Mouse (Mus musculus): ENCODE measurements at regions not wholly inside any gene's neighbourhood (a gene's known extent, or its start where the extent isn't known, plus 50 kb on each side); places are given as distances from the start of the nearest gene placed in this dataset.

- H3K27ac ChIP-seq (ENCODE audit: insufficient read depth, low read depth, low read length, poor library complexity, severe bottlenecking), result no peak overlapping the region
- TF ChIP-seq HCFC1 (IDR thresholded peaks at IDR 0.05; ENCODE audit: borderline replicate concordance, insufficient read depth, low read length), result no peak
- no peak for TF ChIP-seq MAFK (IDR thresholded peaks at IDR 0.05; ENCODE audit: insufficient read depth, low read depth, low read length)
- no peak for TF ChIP-seq CHD2 (IDR thresholded peaks at IDR 0.05; ENCODE audit: low read depth, low read length)
- no peak for TF ChIP-seq ZC3H11A (IDR thresholded peaks at IDR 0.05; ENCODE audit: borderline replicate concordance, low read depth, low read length)
- no peak for TF ChIP-seq ZNF384 (IDR thresholded peaks at IDR 0.05; ENCODE audit: low read depth, low read length)
- no peaks in the 10 kb centered on the region for H3K36me3 ChIP-seq (ENCODE audit: control insufficient read depth, insufficient read depth, low read length, poor library complexity, severe bottlenecking)
- H3K4me1 ChIP-seq (ENCODE audit: control insufficient read depth in 2 of 2, insufficient read depth in 2 of 2, low read length in 2 of 2, poor library complexity in 1 of 2), result no peaks in the 10 kb centered on the region
- no peak for DNase-seq (ENCODE audit: low read depth, low spot score)
- H3K9me3 ChIP-seq (ENCODE audit: control insufficient read depth, insufficient read depth, low read depth, low read length), result no peaks in the 10 kb centered on the region
- in situ Hi-C loops (cut with MboI; ENCODE audit: low sequenced_read_pairs in 2 of 2, unreplicated experiment in 2 of 2), result no loop called here
- no peak overlapping the region for H3K4me3 ChIP-seq (ENCODE audit: insufficient read depth in 1 of 2, low read depth in 1 of 2, low read length in 2 of 2, poor library complexity in 1 of 2, severe bottlenecking in 1 of 2)
- H3K9ac ChIP-seq (ENCODE audit: insufficient read depth, low read depth, low read length, poor library complexity, severe bottlenecking), result no peak overlapping the region
Observed at GRCm38 (mm10) chr12:26124211-26124610, 290.8 kb downstream of the Rnf144a start.

- Histone ChIP-seq H3K27ac (ENCODE audit: insufficient read depth, low read depth, low read length, poor library complexity, severe bottlenecking) (no peak overlapping the region), H3K9me3 (ENCODE audit: control insufficient read depth, insufficient read depth, low read depth, low read length) (no peaks in the 10 kb centered on the region), H3K4me3 (ENCODE audit: insufficient read depth in 1 of 2, low read depth in 1 of 2, low read length in 2 of 2, poor library complexity in 1 of 2, severe bottlenecking in 1 of 2) (no peak overlapping the region), H3K9ac (ENCODE audit: insufficient read depth, low read depth, low read length, poor library complexity, severe bottlenecking) (no peak overlapping the region), H3K36me3 (ENCODE audit: control insufficient read depth, insufficient read depth, low read length, poor library complexity, severe bottlenecking) (no peaks in the 10 kb centered on the region), H3K4me1 (ENCODE audit: control insufficient read depth in 2 of 2, insufficient read depth in 2 of 2, low read length in 2 of 2, poor library complexity in 1 of 2) (no peaks in the 10 kb centered on the region)
- TF ChIP-seq ZNF384 (IDR thresholded peaks at IDR 0.05; ENCODE audit: low read depth, low read length) (no peak), CHD2 (IDR thresholded peaks at IDR 0.05; ENCODE audit: low read depth, low read length) (no peak), ZC3H11A (IDR thresholded peaks at IDR 0.05; ENCODE audit: borderline replicate concordance, low read depth, low read length) (no peak), MAFK (IDR thresholded peaks at IDR 0.05; ENCODE audit: insufficient read depth, low read depth, low read length) (no peak), HCFC1 (IDR thresholded peaks at IDR 0.05; ENCODE audit: borderline replicate concordance, insufficient read depth, low read length) (no peak)
- no peak for DNase-seq (ENCODE audit: low read depth, low spot score)
- in situ Hi-C loops (cut with MboI; ENCODE audit: low sequenced_read_pairs in 2 of 2, unreplicated experiment in 2 of 2), result no loop called here
Observed at GRCm38 (mm10) chr12:26115339-26115912, 299.6 kb downstream of the Rnf144a start.

GRCm38 (mm10) chr12:26112166-26113019, 302.7 kb downstream of the Rnf144a start:
- in situ Hi-C loops (cut with MboI; ENCODE audit: low sequenced_read_pairs in 2 of 2, unreplicated experiment in 2 of 2), result no loop called here
- Histone ChIP-seq H3K4me3 (ENCODE audit: insufficient read depth in 1 of 2, low read depth in 1 of 2, low read length in 2 of 2, poor library complexity in 1 of 2, severe bottlenecking in 1 of 2) (no peak overlapping the region), H3K9me3 (ENCODE audit: control insufficient read depth, insufficient read depth, low read depth, low read length) (no peaks in the 10 kb centered on the region), H3K4me1 (ENCODE audit: control insufficient read depth in 2 of 2, insufficient read depth in 2 of 2, low read length in 2 of 2, poor library complexity in 1 of 2) (no peaks in the 10 kb centered on the region), H3K36me3 (ENCODE audit: control insufficient read depth, insufficient read depth, low read length, poor library complexity, severe bottlenecking) (no peaks in the 10 kb centered on the region), H3K27ac (ENCODE audit: insufficient read depth, low read depth, low read length, poor library complexity, severe bottlenecking) (no peak overlapping the region), H3K9ac (ENCODE audit: insufficient read depth, low read depth, low read length, poor library complexity, severe bottlenecking) (no peak overlapping the region)
- TF ChIP-seq MAFK (IDR thresholded peaks at IDR 0.05; ENCODE audit: insufficient read depth, low read depth, low read length) (no peak), HCFC1 (IDR thresholded peaks at IDR 0.05; ENCODE audit: borderline replicate concordance, insufficient read depth, low read length) (no peak), ZC3H11A (IDR thresholded peaks at IDR 0.05; ENCODE audit: borderline replicate concordance, low read depth, low read length) (no peak), CHD2 (IDR thresholded peaks at IDR 0.05; ENCODE audit: low read depth, low read length) (no peak), ZNF384 (IDR thresholded peaks at IDR 0.05; ENCODE audit: low read depth, low read length) (no peak)
- DNase-seq (ENCODE audit: low read depth, low spot score), result no peak

GRCm38 (mm10) chr12:26109866-26110265, 305.2 kb downstream of the Rnf144a start:
- H3K27ac ChIP-seq (ENCODE audit: insufficient read depth, low read depth, low read length, poor library complexity, severe bottlenecking), result no peak overlapping the region
- no peak overlapping the region for H3K4me3 ChIP-seq (ENCODE audit: insufficient read depth in 1 of 2, low read depth in 1 of 2, low read length in 2 of 2, poor library complexity in 1 of 2, severe bottlenecking in 1 of 2)
- H3K36me3 ChIP-seq (ENCODE audit: control insufficient read depth, insufficient read depth, low read length, poor library complexity, severe bottlenecking), result no peaks in the 10 kb centered on the region
- in situ Hi-C loops (cut with MboI; ENCODE audit: low sequenced_read_pairs in 2 of 2, unreplicated experiment in 2 of 2), result no loop called here
- no peaks in the 10 kb centered on the region for H3K4me1 ChIP-seq (ENCODE audit: control insufficient read depth in 2 of 2, insufficient read depth in 2 of 2, low read length in 2 of 2, poor library complexity in 1 of 2)
- H3K9me3 ChIP-seq (ENCODE audit: control insufficient read depth, insufficient read depth, low read depth, low read length), result no peaks in the 10 kb centered on the region
- no peak for DNase-seq (ENCODE audit: low read depth, low spot score)
- TF ChIP-seq ZNF384 (IDR thresholded peaks at IDR 0.05; ENCODE audit: low read depth, low read length) (no peak), CHD2 (IDR thresholded peaks at IDR 0.05; ENCODE audit: low read depth, low read length) (no peak), MAFK (IDR thresholded peaks at IDR 0.05; ENCODE audit: insufficient read depth, low read depth, low read length) (no peak), HCFC1 (IDR thresholded peaks at IDR 0.05; ENCODE audit: borderline replicate concordance, insufficient read depth, low read length) (no peak), ZC3H11A (IDR thresholded peaks at IDR 0.05; ENCODE audit: borderline replicate concordance, low read depth, low read length) (no peak)
- H3K9ac ChIP-seq (ENCODE audit: insufficient read depth, low read depth, low read length, poor library complexity, severe bottlenecking), result no peak overlapping the region
